Mouse (Mus musculus) Patski (cell line): Measurements from ENCODE around the gene Vps45. TPM values are rescaled to one million over a fixed set of nuclear protein-coding genes. Genes with fewer than 3 reads are reported as not detected.
"Not testable (repeated sequence)": the region's sequence is repeated elsewhere in the genome, so short reads cannot be mapped to it uniquely, and the experiment has no call there.

Experiments
- ATAC-seq: fragments of 100-300 bp; one replicate; pipeline ENCODE4 v1.8.0; 2021
- CTCF ChIA-PET: fragments of 350-600 bp; sonication (Branson Sonifier 250); formaldehyde crosslinking; loops from one replicate; lab custom pipeline; 2022; ENCODE audit warnings: inconsistent platforms; lab: Charles Lee
- POLR2A ChIA-PET: fragments of 350-600 bp; sonication (Branson Sonifier 250); formaldehyde crosslinking; loops from one replicate; lab custom pipeline; 2022; ENCODE audit warnings: antibody characterized with exemption, inconsistent platforms; lab: Charles Lee
- DNase-seq: peaks from one replicate; pipeline ENCODE4 v3.0.0-alpha.2; 2011; ENCODE audit warnings: low read depth, low spot score
- H3K27me3 ChIP-seq: fragments of 371-371 bp; one replicate; pipeline ENCODE4 v1.5.1; 2021
- CTCF ChIP-seq: fragments of 100-300 bp; IDR thresholded peaks from one replicate; pipeline ENCODE4 v1.5.1; 2021
- in situ Hi-C: fragments of 300-500 bp; cut with MboI; formaldehyde crosslinking; loops from 3 replicates; pipeline ENCODE4 v1.11.1; 2018; ENCODE audit warnings: low pct_unique_long_range_greater_than_20kb, mixed read lengths
- polyA plus RNA-seq: library from polyadenylated mRNA; unstranded; gene quantifications from one replicate; pipeline ENCODE4 v1.2.3, GENCODE M21; 2021

Gene Vps45
- polyA plus RNA-seq, 1 experiment from 2014 or later, result 36.2 TPM

GRCm38 (mm10) chr3:96051186-96051585 is 7.1 kb downstream of the Vps45 start:
- POLR2A ChIA-PET, result interaction anchor here (0.8 to 0.9 kb wide), 2 partner anchors 21 to 29 kb away, joined by 3 read pairs; no protein-coding TSS in a partner anchor
- in situ Hi-C loops, result no loop called here
- DNase-seq, result no peak
- no peak for ATAC-seq
- TF ChIP-seq CTCF, result no peak
- CTCF ChIA-PET, result interaction anchor here (0.8 to 5.0 kb wide), 5 partner anchors 57 to 92 kb away, joined by 3 to 29 read pairs (median 6); no protein-coding TSS in a partner anchor
- no peaks in the 10 kb centered on the region for H3K27me3 ChIP-seq

DNA sequence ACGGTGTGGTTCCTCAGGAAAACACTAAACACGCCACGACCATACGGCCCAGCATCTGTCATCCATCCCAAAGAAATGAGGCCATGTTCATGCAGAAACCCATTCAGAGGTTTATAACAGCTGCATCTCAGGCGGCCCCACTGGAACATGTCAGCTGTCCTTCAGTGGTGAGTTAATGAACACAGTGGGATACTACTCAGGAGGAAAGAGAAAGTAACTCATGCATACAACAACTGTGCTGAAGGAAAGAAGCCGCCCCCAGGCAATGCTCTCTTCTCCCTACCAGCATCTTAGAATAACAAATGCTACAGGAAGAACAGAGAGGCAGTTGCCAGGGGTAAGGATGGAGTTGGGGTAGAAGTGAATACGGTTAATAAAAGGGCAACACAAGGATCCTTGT is 7.5 kb downstream of the Vps45 start:
- no peak for TF ChIP-seq CTCF
- no peaks in the 10 kb centered on the region for H3K27me3 ChIP-seq
- DNase-seq (no peak), ATAC-seq (no peak)
- POLR2A ChIA-PET, result interaction anchor here (0.9 kb wide), 1 partner anchor 28 kb away, joined by 3 read pairs; no protein-coding TSS in a partner anchor
- CTCF ChIA-PET, result interaction anchor here (0.8 to 5.0 kb wide), 7 partner anchors 23 to 91 kb away, joined by 3 to 29 read pairs (median 6); no protein-coding TSS in a partner anchor
- in situ Hi-C loops, result no loop called here

DNA sequence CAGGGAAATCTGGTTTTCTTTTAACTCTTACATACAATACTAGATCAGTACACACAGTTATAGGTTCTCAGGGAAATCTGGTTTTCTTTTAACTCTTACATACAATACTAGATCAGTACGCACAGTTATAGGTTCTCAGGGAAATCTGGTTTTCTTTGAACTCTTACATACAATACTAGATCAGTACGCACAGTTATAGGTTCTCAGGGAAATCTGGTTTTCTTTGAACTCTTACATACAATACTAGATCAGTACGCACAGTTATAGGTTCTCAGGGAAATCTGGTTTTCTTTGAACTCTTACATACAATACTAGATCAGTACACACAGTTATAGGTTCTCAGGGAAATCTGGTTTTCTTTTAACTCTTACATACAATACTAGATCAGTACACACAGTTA is 13.7 kb downstream of the Vps45 start:
- ATAC-seq, H3K27me3 ChIP-seq, CTCF ChIA-PET, POLR2A ChIA-PET, in situ Hi-C loops, DNase-seq: not testable (repeated sequence)

DNA sequence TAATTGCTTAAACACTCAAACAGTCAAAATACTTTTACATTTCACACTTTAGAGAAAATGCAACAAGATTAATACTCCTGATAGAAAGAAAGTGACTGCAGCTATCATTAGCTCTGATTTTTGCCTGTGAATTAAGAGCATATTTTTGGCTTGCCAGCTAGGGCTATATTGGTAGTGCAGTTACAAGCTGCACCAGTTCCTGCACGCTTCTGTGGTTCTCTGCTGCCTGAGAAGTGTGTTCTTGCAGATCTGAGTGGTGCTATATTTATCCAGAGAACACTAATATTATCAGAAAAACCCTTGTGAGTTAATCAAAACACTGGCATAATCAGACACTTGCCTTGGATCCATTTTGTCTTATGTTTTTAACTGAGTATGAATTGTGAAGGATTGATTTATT is 15.2 kb downstream of the Vps45 start:
- no peaks in the 10 kb centered on the region for H3K27me3 ChIP-seq
- in situ Hi-C loops, result no loop called here
- ChIA-PET POLR2A (no interaction called here), CTCF (no interaction called here)
- ATAC-seq (no peak), DNase-seq (no peak)
- no peak for TF ChIP-seq CTCF

DNA sequence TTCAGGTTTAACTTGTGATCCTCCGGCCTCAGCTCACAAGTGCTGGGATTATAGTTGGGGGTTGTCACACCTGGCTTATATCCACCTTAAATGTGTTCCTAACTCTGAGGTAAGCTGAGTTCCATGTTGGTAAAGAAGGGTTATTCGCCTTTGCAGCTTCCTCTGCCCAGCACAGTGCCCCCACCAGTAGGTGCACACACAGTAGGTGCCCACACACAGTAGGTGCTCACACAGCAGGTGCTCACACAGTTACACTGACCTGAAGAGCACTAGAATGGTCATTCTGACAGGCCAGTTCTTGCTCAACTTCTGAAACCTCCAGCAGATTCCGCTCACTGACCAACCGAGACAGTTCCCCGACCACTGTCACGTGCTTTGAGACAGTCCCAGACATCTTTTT is 17.2 kb downstream of the Vps45 start:
- H3K27me3 ChIP-seq, result no peaks in the 10 kb centered on the region
- TF ChIP-seq CTCF, result no peak
- ATAC-seq (no peak), DNase-seq (no peak)
- CTCF ChIA-PET, result interaction anchor here (1.2 to 1.6 kb wide), 2 partner anchors 8 to 75 kb away, joined by 3 to 4 read pairs; no protein-coding TSS in a partner anchor
- POLR2A ChIA-PET, result no interaction called here
- in situ Hi-C loops, result no loop called here

GRCm38 (mm10) chr3:96040663-96041006 is 17.6 kb downstream of the Vps45 start:
- ChIA-PET CTCF (interaction anchor here (0.7 to 1.6 kb wide), 2 partner anchors 8 to 19 kb away, joined by 3 to 4 read pairs; no protein-coding TSS in a partner anchor), POLR2A (no interaction called here)
- in situ Hi-C loops, result no loop called here
- no peak for DNase-seq
- TF ChIP-seq CTCF, result no peak
- no peak for ATAC-seq
- H3K27me3 ChIP-seq, result no peaks in the 10 kb centered on the region

DNA sequence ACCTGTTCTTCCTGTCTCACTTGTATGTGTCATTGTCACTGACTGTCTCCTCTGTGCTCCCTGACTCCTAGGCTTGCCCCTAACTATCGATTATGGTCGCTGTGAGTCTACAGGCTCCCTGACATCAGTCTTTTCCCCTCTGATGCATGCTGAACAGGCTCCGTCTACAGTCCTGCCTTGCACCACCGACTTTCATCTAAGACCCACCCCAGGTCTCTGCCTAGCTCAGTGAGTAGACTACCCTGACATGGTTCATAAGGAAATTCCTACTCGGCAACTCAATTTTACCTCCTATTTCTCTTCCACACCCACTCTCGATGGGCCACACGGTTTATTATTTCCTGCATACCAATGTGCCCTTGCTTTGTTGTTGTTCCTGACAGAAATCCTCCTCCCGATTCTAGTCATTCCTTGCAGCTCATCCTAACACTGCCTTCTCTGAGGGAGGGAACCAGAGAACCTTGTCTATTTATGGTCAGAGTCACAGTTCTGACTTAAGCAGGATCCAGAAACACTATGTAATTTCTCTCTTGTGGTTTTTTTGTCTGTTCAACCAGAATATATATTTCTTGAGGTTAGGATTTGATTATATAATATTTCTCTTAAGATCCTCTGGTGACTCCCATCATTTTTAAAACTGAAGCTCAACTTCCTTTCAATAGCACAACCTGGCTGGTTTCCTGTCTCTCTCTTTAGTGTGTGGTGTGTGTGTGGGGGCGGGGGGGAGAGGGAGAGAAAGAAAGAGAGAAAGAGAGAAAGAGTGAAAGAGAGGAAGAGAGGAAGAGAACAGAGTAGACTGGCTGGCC is 18.2 kb downstream of the Vps45 start:
- in situ Hi-C loops, result no loop called here
- DNase-seq, result no peak
- CTCF ChIA-PET, result interaction anchor here (0.7 kb wide), 1 partner anchor 19 kb away, joined by 3 read pairs; no protein-coding TSS in a partner anchor
- TF ChIP-seq CTCF, result no peak
- no peaks in the 10 kb centered on the region for H3K27me3 ChIP-seq
- POLR2A ChIA-PET, result no interaction called here
- ATAC-seq, result no peak

DNA sequence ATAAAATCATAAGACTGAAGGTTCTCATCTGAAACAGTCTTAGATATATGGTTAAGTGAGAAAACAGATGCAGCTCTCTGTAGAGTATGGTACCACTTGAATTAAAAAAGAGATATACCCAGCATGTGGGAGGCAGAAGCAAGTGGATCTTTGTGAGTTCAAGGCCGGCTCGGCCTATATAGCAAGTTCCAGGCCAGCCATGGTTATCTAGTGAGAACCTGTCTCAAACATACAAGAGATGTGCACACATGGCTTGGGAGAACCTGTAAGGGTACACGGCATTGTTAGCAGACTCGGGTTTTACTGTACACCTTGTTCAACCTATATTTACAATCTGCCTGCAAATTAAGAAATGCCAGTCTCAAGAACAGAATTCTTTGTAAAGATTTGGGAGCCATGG is 19.4 kb downstream of the Vps45 start:
- POLR2A ChIA-PET, result no interaction called here
- DNase-seq (no peak), ATAC-seq (no peak)
- CTCF ChIA-PET, result no interaction called here
- no peaks in the 10 kb centered on the region for H3K27me3 ChIP-seq
- in situ Hi-C loops, result no loop called here
- TF ChIP-seq CTCF, result no peak

GRCm38 (mm10) chr3:96038156-96038555 is 20.1 kb downstream of the Vps45 start:
- ChIA-PET CTCF (interaction anchor here (1.3 kb wide), 1 partner anchor 25 kb away, joined by 3 read pairs; no protein-coding TSS in a partner anchor), POLR2A (no interaction called here)
- in situ Hi-C loops, result no loop called here
- DNase-seq (no peak), ATAC-seq (no peak)
- no peak for TF ChIP-seq CTCF
- no peaks in the 10 kb centered on the region for H3K27me3 ChIP-seq

- no peak for TF ChIP-seq CTCF
- no peak for DNase-seq
- CTCF ChIA-PET, result interaction anchor here (1.2 kb wide), 1 partner anchor 71 kb away, joined by 5 read pairs; no protein-coding TSS in a partner anchor
These were observed 21.5 kb downstream of the Vps45 start for GRCm38 (mm10) chr3:96036796-96037195.

GRCm38 (mm10) chr3:96033046-96033445 is 25.2 kb downstream of the Vps45 start:
- CTCF ChIA-PET, result interaction anchor here (0.7 to 1.3 kb wide), 2 partner anchors 9 to 11 kb away, joined by 3 to 4 read pairs; no protein-coding TSS in a partner anchor
- no peak for TF ChIP-seq CTCF
- H3K27me3 ChIP-seq, result no peaks in the 10 kb centered on the region
- no peak for DNase-seq
- POLR2A ChIA-PET, result interaction anchor here (0.6 kb wide), 1 partner anchor 174 kb away, joined by 3 read pairs; no protein-coding TSS in a partner anchor
- in situ Hi-C loops, result no loop called here
- no peak for ATAC-seq

More at GRCm38 (mm10) chr3:96036796-96037195, 21.5 kb downstream of the Vps45 start:
- no peak for ATAC-seq
- POLR2A ChIA-PET, result interaction anchor here (0.6 to 0.9 kb wide), 2 partner anchors 69 to 1654 kb away, joined by 3 to 6 read pairs; no protein-coding TSS in a partner anchor
- in situ Hi-C loops, result no loop called here
- no peaks in the 10 kb centered on the region for H3K27me3 ChIP-seq
